Mouse (Mus musculus): ENCODE results near the gene Arhgap8.
"Not testable (repeated sequence)": the region's sequence is repeated elsewhere in the genome, so short reads cannot be mapped to it uniquely, and the experiment has no call there.

Arhgap8 gene

DNA sequence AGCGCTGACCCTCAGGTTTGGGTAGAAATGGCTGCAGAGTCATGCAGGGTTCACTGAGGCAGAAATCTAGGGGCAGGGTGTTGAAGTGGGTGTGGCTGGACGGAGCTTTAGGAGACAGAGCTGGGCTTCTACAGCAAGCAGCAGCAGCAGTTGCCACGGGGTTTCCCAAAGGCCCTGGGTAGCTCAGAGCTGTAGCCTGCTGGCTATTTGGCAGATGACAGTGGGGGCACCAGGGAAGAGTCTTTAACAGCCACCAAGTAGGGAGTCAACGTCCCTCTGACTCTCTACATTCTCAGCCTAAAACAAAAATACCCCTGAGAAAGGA lies 12.5 kb downstream of the Arhgap8 start:
- DNase-seq (ENCODE audit: low spot score in 2 of 2): no peak

DNA sequence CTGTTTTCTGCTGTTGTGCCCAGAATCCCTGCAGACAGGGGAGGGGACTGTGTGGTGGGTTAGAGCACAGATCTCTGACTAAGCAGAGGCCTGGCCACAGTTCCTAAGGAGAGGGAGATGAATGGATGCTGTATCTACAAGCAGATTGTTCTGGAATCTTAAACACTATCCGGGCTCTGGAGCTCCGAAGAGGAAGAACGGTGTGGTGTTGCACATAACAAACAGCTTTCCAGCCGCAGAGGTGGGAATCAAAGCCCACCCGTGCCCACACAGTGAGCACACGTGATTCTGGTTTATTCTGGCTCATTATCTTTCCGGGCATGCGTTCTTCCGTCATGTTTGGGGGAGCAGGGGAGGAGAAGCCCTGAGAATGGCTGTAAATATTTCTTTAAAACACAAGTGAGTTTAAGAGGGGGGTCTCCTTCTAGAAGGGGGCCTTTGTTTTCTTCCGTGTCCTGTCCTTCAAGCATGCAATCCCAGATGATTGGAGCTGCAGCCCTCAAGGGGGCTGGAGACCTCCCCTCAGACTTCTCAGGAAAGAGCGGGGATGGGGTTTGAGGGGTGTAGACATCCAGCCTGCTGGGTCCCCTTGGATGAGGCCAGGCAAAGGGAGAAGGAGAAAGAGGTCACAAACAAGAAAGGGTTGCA lies 16.6 kb downstream of the Arhgap8 start:
- no peak for DNase-seq (ENCODE audit: low spot score in 2 of 2)

DNA sequence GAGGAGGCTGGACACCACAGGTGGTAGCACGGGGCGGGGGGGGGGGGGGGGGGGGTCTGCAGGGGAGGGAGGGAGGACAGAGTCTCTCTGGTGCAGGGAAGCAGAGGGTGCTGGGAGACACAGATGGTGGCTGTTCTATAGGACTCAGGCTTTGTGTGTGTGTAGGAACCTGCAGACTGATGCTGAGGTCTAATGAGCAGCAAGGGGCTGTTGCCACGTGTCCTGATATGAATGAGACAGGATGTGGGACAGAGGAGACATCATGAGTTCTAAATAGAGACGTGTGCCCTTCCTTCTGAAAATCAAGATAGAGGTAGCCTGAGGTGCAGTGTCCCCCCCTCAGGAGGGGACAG lies 17.1 kb downstream of the Arhgap8 start:
- no peak for DNase-seq (ENCODE audit: low spot score in 2 of 2)

DNA sequence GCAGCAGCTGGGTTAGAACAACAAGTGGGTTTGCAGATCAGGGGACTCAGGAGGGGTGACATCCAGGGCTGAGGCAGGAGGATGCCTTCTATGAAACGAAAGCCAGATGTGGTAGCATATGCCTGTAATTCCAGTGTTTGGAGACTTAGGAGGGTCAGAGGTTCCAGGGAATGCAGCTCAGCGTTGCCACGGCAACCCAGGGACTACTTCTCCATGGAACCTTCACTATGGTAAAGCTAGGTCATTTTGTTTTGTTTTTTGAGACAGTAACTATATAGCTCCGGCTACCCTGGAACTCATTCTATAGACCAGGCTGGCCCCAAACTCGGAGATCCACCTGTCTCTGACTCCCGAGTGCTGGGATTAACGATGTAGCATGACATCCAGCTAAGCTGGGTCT lies 18.4 kb downstream of the Arhgap8 start:
- no peak for DNase-seq (ENCODE audit: low spot score in 2 of 2)

DNA sequence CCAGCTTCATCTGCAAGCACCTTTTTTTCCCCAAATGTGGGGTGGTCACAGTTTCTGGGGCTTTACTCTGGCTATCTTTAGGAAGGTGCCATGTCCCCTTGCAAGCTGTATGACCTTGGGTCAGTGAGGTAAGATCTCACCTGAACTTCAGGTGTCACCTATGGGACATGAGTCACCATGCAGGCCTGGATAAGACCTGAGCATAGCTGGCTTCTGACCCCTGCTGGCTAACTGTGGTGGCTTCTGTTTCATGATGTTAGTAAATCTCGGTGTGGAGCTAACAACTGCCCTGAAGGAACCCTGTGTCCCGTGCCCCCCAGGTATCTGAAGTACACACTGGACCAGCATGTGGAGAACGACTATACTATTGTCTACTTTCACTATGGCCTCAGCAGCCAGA lies 21.7 kb downstream of the Arhgap8 start:
- DNase-seq (ENCODE audit: low spot score in 2 of 2): no peak

DNA sequence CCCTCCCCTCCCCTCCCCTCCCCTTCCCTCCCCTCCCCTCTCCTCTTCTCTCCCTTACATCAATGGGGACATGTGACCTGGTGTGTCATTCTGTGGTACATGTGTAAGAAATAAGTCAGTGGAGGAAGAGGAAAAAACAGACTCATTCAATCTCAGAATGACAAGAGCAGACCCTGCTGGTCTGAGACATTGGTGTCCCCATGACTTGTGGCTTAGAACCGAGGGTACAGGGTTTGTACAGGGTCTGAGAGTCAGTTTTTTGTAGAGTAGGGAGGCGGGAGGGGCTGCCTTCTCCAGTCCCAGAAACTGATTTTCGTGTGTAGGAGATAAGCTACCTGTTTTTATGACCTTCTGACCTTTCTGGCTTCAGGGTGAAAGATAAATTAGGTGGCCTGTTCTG lies 23.5 kb downstream of the Arhgap8 start:
- no peak for DNase-seq (ENCODE audit: low spot score in 2 of 2)

DNA sequence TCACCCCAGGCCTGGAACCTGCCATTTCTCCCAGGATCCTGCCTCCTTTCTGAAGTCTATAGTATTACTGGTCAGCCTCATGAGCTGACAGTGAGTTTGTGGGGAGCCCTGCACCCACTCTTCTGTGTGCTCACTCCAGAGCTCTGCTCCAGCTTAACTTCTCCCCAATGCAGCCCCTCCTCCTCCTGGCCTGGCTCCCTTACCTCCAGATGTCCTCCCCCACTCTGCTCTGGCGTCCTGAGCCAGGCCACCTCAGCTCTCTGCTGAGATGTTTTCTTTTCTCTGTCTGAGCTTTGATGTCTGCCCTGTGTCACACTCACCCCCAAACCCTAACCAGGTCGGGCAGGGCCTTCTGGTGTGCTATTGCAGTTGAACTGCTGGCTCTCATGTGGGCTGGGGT lies 24.5 kb downstream of the Arhgap8 start:
- no peak for DNase-seq (ENCODE audit: low spot score in 2 of 2)

DNA sequence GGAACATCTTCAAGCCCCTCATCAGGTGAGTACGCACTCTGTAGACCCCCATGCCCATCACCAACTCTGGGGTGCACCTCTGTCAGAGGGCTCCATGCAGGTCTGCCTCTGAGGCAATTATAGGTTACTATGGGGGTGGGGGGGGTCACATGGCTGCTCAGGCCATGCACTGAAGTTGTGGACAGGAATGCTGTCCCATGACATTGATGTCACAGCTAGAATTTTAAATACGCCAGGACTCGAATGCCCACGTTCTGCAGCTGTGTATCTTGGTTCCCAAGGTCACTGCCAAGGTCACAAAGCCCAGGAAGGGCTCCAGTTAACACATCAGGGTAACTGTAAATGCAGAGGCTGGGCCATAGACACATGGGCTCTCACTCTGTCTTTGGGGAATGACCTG lies 26.0 kb downstream of the Arhgap8 start:
- DNase-seq (ENCODE audit: low spot score in 2 of 2): no peak

DNA sequence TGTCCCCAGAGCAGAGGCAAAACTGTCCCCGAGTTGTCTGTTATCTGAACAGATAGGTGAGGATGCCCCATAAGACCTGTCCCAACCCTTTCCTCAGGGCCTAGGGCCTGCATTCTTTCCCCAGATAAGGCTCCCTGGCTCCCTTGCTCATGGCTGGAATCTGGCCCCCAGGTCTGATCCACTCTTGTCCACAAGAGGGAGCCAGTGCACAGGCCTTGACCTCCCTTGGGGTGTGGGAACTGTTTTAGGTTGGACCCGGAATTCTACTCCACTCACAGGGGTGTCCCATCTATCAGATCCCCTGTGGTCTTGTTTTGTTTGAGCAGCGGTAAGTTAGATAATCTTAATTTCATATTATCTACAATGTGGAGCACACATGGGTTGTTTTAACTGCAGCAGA lies 35.1 kb downstream of the Arhgap8 start:
- peak; percentile 59 to 68 for DNase-seq (ENCODE audit: low spot score in 2 of 2)

DNA sequence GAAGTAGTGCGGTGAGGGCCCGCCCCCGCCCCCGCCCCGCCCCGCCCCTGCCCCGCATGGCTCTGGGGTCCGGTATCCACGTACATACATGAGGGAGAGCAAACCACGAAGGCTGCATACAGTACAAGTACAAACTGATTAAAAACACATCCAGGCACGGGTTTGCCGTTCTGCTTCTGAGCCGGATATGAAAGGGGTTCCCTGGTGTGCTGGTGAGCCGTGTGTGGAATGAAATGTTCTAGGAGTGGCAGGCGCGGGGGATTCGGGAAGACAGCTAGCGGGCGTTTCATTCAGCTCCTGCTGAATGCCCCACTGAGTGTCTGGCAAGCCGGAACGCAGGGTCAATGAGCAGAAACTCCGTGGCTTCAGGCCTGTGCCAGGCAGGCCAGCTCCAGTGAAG lies 36.6 kb downstream of the Arhgap8 start:
- no peak for DNase-seq (ENCODE audit: low spot score in 2 of 2)

DNA sequence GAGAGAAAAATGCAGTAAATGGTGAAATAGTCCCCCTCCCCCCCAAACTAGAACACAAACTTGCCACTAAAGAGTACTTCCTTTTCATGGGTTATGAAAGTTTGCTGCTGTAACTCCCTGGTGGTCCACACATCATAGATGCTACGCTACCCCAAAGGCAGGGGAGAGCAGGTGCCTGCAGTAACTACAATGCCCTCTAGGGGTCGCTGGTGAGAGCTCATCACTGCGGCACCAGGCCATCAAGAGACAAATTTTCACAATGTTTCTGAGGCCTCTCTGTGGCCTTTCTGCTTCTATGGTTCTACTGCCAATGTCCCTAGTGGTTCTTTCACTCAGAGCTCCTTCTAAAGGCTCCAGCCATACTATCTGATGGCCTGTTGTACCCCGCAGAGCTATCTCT lies 38.6 kb downstream of the Arhgap8 start:
- DNase-seq (ENCODE audit: low spot score in 2 of 2): no peak

DNA sequence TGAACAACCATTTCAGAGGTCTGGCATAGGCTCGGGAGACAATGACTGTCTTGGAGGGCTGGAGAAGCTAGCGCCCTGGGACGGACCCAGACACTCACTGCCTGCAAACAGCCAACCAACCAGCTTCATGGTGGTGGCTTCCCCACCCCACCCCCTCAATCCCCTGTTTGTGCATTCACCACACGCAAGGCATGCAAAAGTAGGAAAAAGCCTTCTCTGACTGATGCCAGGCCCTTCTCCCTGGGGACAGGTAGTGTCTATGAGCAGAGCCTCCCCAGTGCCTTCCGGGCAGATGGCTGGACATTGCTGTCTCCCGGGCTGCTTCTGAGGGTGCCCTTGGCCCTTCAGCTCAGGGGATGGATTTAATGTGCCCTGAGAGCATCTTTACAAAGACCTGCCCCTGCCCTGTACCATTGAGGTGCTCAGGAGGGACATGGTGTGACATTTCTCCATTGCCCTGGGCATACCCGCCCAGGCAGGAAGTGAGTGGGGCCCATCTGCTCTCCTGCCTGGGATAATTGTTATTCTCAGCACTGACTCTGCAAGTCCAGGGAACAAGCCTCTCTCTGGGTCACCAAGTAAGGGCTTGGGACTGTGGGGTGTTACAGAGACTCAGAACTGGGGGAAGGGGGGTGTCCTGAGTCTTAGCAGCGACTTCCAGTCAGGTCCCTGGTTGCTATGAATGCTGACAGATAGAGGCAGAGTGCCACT lies 43.0 kb downstream of the Arhgap8 start:
- no peak for DNase-seq (ENCODE audit: low spot score in 2 of 2)

DNA sequence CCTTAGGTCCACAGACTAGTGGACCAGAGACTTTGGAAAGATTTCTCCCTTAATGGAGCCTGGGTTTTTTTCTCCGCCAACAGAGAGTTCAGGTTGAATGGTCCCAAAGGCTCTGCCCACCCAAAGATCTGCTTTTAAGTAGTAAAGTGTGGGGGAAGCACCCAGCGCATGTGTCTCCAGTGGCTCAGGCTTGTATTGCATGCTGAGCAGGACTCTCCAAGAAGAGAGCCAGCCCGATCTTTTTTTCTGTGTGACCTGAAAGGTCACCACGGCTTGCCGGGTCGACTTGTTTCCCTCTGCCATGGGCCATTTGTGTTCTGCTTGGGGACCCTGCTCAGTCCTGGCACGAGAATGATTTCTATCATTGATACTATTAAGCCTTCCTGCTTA lies 43.6 kb downstream of the Arhgap8 start:
- DNase-seq (ENCODE audit: low spot score in 2 of 2): no peak

DNA sequence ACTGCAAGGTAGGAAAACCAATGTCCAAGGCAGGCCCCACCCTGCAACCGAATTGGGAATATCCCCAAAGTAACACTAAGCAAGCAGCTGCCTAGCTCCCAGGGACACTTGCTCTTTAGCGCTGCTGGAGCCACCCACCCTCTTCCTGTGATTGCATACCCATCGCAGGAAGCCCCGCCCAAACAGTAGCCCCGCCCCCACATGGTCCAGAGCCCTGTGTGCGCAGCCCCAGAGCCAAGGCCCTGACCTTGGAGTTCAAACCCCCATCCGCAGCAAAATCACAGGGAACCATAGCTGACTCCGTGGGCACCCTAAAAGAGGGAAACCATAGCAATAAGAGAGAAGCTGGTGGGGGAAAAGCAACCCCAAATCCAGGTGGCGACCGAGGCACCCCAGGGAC lies 46.8 kb downstream of the Arhgap8 start:
- no peak for DNase-seq (ENCODE audit: low spot score in 2 of 2)

DNA sequence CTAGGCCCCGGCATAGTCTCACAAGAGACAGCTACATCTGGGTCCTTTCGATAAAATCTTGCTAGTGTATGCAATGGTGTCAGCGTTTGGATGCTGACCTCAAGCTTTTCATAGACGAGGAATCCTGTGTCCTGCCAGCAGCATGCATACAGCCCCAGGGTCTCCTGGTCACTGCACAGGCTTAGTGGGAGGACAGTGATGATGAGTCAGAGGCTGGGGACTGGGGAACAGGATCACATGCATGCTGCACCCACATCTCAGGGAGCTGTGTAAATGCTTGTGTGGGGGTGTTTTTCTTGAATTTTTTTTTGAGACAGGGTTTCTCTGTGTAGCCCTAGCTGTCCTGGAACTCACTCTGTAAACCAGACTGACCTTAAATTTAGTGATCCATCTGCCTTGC lies 48.7 kb downstream of the Arhgap8 start:
- DNase-seq (ENCODE audit: low spot score in 2 of 2): not testable (repeated sequence)

DNA sequence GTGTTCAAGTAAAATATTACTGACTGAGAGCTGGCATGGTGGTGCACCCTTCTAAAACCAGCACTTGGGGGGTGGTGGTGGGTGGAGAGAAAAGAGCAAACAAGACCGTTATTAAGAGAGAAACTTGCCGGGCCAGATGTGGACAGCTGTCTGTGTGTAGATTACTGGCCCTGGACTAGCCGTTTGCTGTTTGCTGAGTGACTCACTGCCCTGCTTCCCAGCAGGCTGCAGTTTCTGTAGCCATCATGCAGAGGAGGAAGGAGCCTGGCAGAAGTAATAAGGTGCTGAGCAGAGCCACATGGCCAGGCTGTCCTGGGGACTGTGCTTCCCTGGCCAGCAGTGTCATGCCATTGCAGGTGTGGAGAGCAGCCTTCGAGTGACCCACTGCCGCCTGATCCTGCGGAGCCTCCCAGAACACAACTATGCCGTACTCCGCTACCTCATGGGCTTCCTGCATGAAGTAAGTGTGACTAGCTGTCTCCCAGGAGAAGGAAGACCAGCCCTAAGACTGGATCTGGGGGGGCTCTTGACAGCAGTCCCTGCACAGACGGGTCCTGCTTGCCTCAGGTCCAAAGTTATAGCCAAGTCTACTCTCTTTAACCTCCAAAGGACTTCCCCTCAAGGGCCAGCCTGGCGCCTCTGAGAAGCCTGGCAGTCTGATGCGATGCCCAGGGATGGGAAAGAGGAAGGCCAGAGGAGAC lies 49.9 kb downstream of the Arhgap8 start:
- DNase-seq (ENCODE audit: low spot score in 2 of 2): peak in 1 of 2 experiments; percentile 7

DNA sequence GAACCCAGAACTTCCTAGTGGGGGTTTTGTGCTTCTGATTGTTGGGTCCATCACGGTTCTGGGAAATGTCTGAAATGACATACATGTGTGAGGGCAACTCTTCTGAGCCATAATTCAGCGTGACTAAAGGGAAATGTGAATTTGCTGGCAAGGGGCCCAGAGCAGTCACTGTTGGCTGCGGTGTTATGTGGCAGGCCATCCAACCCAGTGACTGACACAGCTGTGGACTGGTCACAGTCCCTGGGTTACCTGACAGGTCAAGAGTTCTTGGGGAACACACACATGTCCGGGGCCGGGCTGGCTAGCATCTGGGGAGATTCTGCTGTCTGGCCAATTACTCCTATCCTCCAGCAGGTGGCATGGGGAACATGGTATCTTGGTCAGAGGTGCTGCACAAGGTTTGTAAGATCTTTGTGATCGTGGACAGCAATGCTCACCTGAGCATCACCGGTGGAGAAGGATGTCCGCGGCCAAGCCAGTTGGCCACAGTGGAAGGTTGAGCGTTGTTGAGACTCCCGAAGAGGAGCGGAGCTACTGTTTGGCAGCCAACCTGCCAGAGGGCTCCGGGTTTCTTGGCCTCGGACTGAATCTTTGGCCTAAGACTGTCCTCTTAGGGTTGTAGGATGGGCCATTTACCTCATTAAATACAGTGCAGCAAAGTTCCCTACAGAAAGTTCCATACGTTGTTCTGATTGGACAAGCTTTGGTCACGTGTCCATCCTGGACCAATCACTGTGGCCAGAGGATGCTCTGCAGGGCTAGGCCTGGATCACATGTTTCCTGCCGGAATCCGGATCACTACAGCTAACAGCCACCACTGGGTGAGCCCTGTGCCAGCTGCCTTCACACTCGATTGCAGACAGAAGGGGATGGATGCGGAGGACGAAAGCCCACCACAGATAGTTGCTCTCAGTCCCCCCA lies 52.6 kb downstream of the Arhgap8 start:
- DNase-seq (ENCODE audit: low spot score in 2 of 2): no peak

DNA sequence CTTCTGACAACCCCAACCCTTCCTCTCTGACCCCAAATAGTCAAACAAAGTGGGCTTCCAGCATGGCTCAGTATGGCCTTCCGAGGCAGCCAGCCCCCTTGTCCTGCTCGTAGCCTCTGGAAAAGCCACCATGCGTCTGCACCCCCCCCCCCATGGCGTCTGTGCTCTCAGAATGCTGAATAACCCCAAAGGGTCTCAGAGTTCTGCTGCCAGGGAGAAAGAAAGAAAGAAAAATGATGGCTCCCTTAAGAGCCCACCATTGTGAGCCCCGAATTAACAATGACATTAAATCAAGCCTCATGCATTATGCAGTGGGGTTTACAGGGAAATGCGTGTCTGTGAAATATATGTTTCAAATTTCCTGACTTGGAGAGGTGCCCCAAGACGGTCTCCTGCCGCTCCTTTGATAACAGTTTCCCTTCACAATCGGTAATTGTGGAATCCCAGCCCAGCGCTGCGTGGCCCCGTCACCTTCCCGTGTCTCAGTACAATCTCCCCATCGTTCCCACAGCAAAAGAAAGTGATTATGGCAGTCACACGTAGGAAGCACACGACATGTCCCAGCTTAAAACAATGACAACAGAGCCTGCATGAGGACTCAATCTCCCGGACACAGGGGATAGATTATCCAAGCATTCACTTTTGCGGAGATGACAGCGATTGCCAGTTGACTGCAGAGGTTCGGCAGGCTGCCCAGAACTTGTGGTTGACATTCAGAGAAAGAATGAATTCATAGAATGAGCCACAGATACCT lies 55.7 kb downstream of the Arhgap8 start:
- no peak for DNase-seq (ENCODE audit: low spot score in 2 of 2)

DNA sequence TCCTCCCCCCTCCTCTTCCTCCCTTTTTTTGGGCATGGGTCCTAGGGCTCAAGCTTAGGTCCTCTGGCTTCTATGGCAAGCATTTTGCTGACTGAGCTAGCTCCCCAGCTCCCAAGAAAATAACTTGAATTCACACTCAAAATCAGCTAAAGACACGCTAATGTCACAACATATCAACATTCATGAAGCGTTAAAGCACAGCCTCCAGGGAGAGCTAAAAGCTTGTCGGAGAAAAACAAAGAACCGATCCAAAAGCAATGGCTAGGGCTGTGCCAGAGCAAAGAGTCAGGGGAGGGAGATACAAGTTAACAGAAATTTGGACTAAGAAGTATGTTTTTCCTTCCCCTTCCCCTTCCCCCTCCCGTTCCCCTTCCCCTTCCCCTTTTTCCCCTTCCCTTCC lies 58.7 kb downstream of the Arhgap8 start:
- no peak for DNase-seq (ENCODE audit: low spot score in 2 of 2)

DNA sequence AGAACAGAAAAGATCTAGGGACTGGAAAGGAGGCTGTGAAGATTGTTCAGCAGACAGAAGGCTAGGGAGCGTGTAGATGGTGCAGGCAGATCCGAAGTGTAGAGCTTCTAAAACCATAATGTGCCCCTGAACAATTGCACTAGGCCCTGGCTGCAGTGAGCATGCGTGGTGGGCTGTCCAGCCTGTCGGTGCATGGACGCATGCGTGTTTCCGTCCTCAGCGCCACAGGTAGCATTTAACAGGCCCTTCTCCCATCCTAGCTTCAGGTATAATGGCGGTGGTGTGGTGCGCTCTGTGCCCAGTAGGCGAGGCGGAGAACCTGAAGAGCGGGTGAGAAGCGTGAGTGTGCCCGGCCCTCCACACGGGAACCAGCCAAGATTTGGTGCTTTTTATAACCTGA lies 65.0 kb downstream of the Arhgap8 start:
- no peak for DNase-seq (ENCODE audit: low spot score in 2 of 2)

DNA sequence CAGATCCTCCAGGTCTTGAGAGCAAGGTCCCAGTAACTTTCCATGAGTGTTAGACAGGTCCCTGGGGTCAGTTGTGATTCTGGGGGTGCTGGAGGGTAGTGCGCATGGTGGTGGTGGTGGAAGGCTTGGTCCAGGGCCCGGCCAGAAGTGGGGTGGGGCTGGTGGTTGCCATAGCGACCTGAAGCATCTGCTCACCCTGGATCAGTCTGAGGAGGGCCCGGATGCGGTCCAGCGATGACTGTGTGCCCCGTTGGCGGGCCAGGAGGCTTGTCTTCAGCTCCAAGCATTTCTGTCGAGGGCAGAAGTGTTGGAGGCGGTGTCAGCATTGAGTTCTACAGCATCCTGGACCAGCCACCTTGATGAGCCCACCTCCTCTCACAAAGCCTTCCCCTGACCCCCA lies 67.3 kb downstream of the Arhgap8 start:
- no peak for DNase-seq (ENCODE audit: low spot score in 2 of 2)

DNA sequence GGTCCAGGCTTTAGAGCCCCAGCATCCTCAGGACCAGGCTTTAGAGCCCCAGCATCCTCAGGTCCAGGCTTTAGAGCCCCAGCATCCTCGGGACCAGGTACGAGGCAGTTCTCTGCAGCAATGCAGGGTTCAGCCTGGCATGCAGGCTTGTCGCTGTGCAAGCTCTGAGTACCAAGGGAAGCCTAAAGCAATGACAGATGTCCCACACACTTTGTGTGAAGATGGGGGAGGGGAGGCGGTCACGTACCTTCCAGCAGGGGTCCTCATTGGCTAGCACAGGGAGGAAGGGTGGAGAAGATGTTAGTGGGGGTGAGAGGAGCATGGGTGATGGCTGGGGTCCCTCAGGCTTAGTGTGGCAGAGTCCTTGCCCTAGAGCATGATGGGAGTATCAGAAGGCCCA lies 73.8 kb downstream of the Arhgap8 start:
- DNase-seq (ENCODE audit: low spot score in 2 of 2): no peak

All from urinary bladder, postnatal 36 days (tissue).